Mouse (Mus musculus) granulocyte monocyte progenitor cell, adult 5-6 weeks (primary cell): Measurements from ENCODE around the gene Prss45. TPM values are rescaled to one million over a fixed set of nuclear protein-coding genes. Genes with fewer than 3 reads are reported as not detected.
"Not testable (repeated sequence)": the region's sequence is repeated elsewhere in the genome, so short reads cannot be mapped to it uniquely, and the experiment has no call there.

Source experiments
- ATAC-seq: replicated peaks from 2 replicates; pipeline ENCODE4 v1.8.0; 2016; ENCODE audit warnings: mild to moderate bottlenecking, moderate TSS enrichment, inconsistent platforms; ENCODE audit not compliant: poor library complexity, severe bottlenecking
- total RNA-seq, 2 experiments: library from RNA; stranded (forward) in 1 of 2; stranded (reverse) in 1 of 2; fragments of 200-712, 200-1000 nt in 1 of 2; fragments of >200 nt in 1 of 2; fragmentation: Nextera tagmentation in 1 of 2; gene quantifications; 2 replicates each; pipeline ENCODE4 v1.2.3; 2014 to 2017

Prss45 gene
- total RNA-seq (2014; fragmentation: Nextera tagmentation) (not detected in 2 replicates), total RNA-seq (2017) (not detected in 2 replicates)

GRCm38 (mm10) chr9:110834411-110834810 is at the start of gene Prss45:
Prss45 (plus strand) TSS chr9:110834588.
- ATAC-seq, result no peak

GRCm38 (mm10) chr9:110788169-110788568 is 46.2 kb upstream of the Prss45 start:
- no peak for ATAC-seq

- ATAC-seq, result no peak
Measured at GRCm38 (mm10) chr9:110790462-110790861, 43.9 kb upstream of the Prss45 start.

GRCm38 (mm10) chr9:110797013-110797412 is 37.4 kb upstream of the Prss45 start:
- peak; percentile 52; the same call in 1 of the 2 replicates for ATAC-seq

- ATAC-seq, result no peak
Measured at GRCm38 (mm10) chr9:110797866-110798265, 36.5 kb upstream of the Prss45 start, which contains the start of gene Prss42. Prss42 (plus strand) TSS chr9:110798166.

- no peak for ATAC-seq
Measured at GRCm38 (mm10) chr9:110800834-110801479, 33.4 kb upstream of the Prss45 start.

GRCm38 (mm10) chr9:110803294-110803693 is 31.1 kb upstream of the Prss45 start:
- peak; percentile 50 for ATAC-seq

GRCm38 (mm10) chr9:110810051-110810450 is 24.3 kb upstream of the Prss45 start:
- ATAC-seq, result no peak

GRCm38 (mm10) chr9:110813789-110814188 is 20.6 kb upstream of the Prss45 start, which contains the start of gene Prss44:
Prss44 (plus strand) TSS chr9:110813994.
- ATAC-seq, result no peak

- ATAC-seq, result not testable (repeated sequence)
Measured at GRCm38 (mm10) chr9:110820546-110820945, 13.8 kb upstream of the Prss45 start.

- no peak for ATAC-seq
Measured at GRCm38 (mm10) chr9:110821436-110821835, 13.0 kb upstream of the Prss45 start.

GRCm38 (mm10) chr9:110825426-110825825 is 9.0 kb upstream of the Prss45 start:
- no peak for ATAC-seq

GRCm38 (mm10) chr9:110825832-110826231 is 8.6 kb upstream of the Prss45 start:
- ATAC-seq, result peak; percentile 87

- no peak for ATAC-seq
Measured at GRCm38 (mm10) chr9:110826390-110826789, 8.0 kb upstream of the Prss45 start, which contains the start of gene Prss43. Prss43 (plus strand) TSS chr9:110826690.

- no peak for ATAC-seq
Measured at GRCm38 (mm10) chr9:110833021-110833420, 1.4 kb upstream of the Prss45 start.

GRCm38 (mm10) chr9:110834961-110835360 is 573 bp downstream of the Prss45 start:
- no peak for ATAC-seq

- ATAC-seq, result no peak
Measured at GRCm38 (mm10) chr9:110836112-110836511, 1.7 kb downstream of the Prss45 start.

- ATAC-seq, result peak; percentile 52
Measured at GRCm38 (mm10) chr9:110840905-110841304, 6.5 kb downstream of the Prss45 start.

- ATAC-seq, result peak; percentile 87
Measured at GRCm38 (mm10) chr9:110841438-110841837, 7.0 kb downstream of the Prss45 start.

- no peak for ATAC-seq
Measured at GRCm38 (mm10) chr9:110844206-110844605, 9.8 kb downstream of the Prss45 start, which contains the start of gene Prss46. Prss46 (plus strand) TSS chr9:110844506.

- no peak for ATAC-seq
Measured at GRCm38 (mm10) chr9:110849162-110849561, 14.8 kb downstream of the Prss45 start.

GRCm38 (mm10) chr9:110855903-110856302 is 21.5 kb downstream of the Prss45 start:
- no peak for ATAC-seq
